Mouse (Mus musculus): ENCODE results near the gene Mtmr12. TPM values are rescaled to one million over a fixed set of nuclear protein-coding genes. Genes with fewer than 3 reads are reported as not detected.

Gene Mtmr12
- polyA plus RNA-seq, 1 experiment from 2014 or later: 16.5 TPM

MicroRNA genes within 50 kb of the gene (microRNA counts, 519-probe panel; counts per million panel counts)
- not detected for microRNA mmu-miR-1898

Small RNA genes within 50 kb of the gene (microRNA-seq; reads per million reads assigned to microRNA genes)
- gene Mir1898: not detected

Other genes with a start within 250 kb of the Mtmr12 start
- gene Sub1, start 208.0 kb upstream of the Mtmr12 start, polyA plus RNA-seq (2014; fragmentation: Nextera tagmentation; extraction: Ambion mirVana): 798 and 807 TPM in 2 replicates
- gene Zfr, start 87.2 kb upstream of the Mtmr12 start, polyA plus RNA-seq (2014; fragmentation: Nextera tagmentation; extraction: Ambion mirVana): 137 and 138 TPM in 2 replicates
- gene Golph3, start 116.4 kb downstream of the Mtmr12 start, polyA plus RNA-seq (2014; fragmentation: Nextera tagmentation; extraction: Ambion mirVana): 114 and 118 TPM in 2 replicates
- 0.94 and 2.5 TPM in 2 replicates for gene 1810049J17Rik, start 116.9 kb downstream of the Mtmr12 start, polyA plus RNA-seq (2014; fragmentation: Nextera tagmentation; extraction: Ambion mirVana)